Mouse (Mus musculus): ENCODE data around the gene Cacnb1. TPM values are rescaled to one million over a fixed set of nuclear protein-coding genes. Genes with fewer than 3 reads are reported as not detected.

Cacnb1 gene
- 2.8 and 3.2 TPM in 2 replicates for polyA plus RNA-seq (2015; fragmentation: Nextera tagmentation; extraction: Ambion mirVana)

DNA sequence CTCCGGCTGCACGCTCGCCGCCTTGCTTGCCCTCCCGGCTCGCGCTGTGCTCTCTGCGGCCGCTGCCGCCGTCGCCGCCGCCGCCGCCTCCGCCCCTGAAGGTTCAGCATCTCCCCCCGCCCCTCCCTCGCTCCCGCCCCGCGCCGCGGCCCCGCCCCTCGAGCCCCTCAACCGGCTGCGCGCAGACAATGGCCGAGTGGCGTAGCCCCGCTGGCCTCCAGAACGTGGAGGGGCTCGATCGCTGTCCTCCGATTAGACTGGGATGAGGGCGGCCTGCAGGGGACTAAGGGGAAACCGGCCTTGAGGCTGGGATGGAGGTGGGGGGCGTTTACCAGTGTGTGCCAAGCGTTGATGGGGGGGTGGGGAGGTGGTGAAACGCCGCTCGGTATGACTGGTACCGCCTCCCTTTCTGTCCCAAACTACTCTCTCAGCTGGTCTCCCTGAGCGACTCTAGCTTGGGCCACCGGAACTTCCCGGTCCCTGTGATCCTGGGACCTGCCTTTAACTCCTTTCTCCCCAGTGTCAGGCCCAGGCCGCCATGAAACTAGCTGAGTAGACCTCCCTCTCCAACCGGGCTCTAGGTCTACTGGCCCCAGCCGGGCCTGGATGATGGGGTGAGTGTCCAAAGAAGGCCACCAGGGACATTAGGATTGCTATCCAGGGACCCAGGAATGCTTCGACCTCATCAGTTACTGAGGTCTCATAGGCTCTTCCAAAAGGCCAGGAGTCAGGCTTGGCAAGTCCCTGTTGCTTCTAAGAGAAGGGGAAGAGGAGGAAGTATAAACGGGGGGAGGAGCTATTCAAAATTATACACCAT, at the start of gene Cacnb1:
Gene Cacnb1 (minus strand): TSS at position 480 of the 817 bp plus-strand sequence.
- H3K4me3 ChIP-seq (ENCODE audit: low read depth, low read length) = peak within 1 kb of the TSS; percentile 54
- H3K27me3 ChIP-seq (replicated peaks; ENCODE audit: control insufficient read depth, insufficient read depth, low read length) = no peaks in the 10 kb centered on the region
- H3K4me2 ChIP-seq (replicated peaks; ENCODE audit: low read depth) = peak within 1 kb of the TSS; percentile 93
- no peak for ATAC-seq
- 4% methylated on average over 45 of the region's 52 CpGs for WGBS
- H3K27ac ChIP-seq (ENCODE audit: low read depth, low read length) = peak within 1 kb of the TSS; percentile 64
- H3K9ac ChIP-seq (ENCODE audit: low read depth, low read length) = peak within 1 kb of the TSS; percentile 52
- H3K4me1 ChIP-seq (replicated peaks; ENCODE audit: control insufficient read depth, insufficient read depth, low read length) = 0 out of 2 replicates have a peak, but pooled peaks cover 6% of the 10 kb centered on the region
- no peak for TF ChIP-seq CTCF (IDR thresholded peaks at IDR 0.05; ENCODE audit: low read depth)
- H3K9me3 ChIP-seq (ENCODE audit: control insufficient read depth) = no peaks in the 10 kb centered on the region
- no peaks in the 10 kb centered on the region for H3K36me3 ChIP-seq (ENCODE audit: control insufficient read depth, insufficient read depth)

DNA sequence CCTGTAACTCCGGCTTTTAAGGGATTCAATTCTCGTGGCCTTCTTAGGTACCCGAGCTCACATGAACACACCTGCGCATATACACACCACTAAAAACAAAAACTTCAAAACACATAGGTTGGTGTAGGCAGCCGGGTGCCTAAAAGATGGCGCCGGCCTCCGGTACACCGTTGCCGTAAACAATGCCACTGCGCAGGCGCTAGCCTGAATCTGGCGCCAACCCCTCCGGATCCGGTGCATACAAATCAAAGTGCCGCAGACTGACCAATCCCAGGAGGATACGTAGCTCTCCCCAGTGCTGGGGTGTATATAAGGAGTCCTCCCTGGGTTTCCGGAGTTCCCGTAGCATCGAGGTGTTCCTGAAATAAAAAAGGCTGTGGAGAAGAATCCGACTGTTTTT, 44.4 kb upstream of the Cacnb1 start:
- Histone ChIP-seq H3K9me3 (ENCODE audit: control insufficient read depth) (no peaks in the 10 kb centered on the region), H3K27ac (ENCODE audit: low read depth, low read length) (no peak overlapping the region), H3K9ac (ENCODE audit: low read depth, low read length) (no peak overlapping the region), H3K4me1 (replicated peaks; ENCODE audit: control insufficient read depth, insufficient read depth, low read length) (no peaks in the 10 kb centered on the region), H3K27me3 (replicated peaks; ENCODE audit: control insufficient read depth, insufficient read depth, low read length) (no peaks in the 10 kb centered on the region), H3K4me3 (ENCODE audit: low read depth, low read length) (no peak overlapping the region), H3K36me3 (ENCODE audit: control insufficient read depth, insufficient read depth) (no peaks in the 10 kb centered on the region), H3K4me2 (replicated peaks; ENCODE audit: low read depth) (no peak overlapping the region)
- TF ChIP-seq CTCF (IDR thresholded peaks at IDR 0.05; ENCODE audit: low read depth) = no peak
- no peak for ATAC-seq
- 95% methylated on average over 21 of the region's 21 CpGs for WGBS

DNA sequence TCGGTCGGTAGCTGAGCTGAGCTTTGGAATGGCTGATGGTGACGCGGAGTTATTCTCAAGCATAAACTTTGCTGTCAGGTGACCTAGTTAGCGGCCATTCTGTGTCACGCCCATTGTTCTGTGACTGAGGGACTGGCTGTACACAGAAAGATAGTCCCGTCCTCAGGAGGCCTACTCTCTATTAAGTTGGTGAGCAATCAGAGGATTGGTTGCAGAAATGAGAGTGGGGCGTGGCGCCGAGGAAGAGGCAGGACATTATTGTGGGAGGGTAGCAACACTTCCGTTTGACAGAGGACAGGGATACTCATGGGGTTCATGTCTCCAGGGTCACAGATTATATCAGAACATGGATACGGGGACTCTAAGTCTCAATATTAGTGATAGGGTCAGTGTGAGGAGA, 43.4 kb upstream of the Cacnb1 start:
- no peak for TF ChIP-seq CTCF (IDR thresholded peaks at IDR 0.05; ENCODE audit: low read depth)
- no peak overlapping the region for H3K4me3 ChIP-seq (ENCODE audit: low read depth, low read length)
- H3K4me2 ChIP-seq (replicated peaks; ENCODE audit: low read depth) = no peak overlapping the region
- H3K36me3 ChIP-seq (ENCODE audit: control insufficient read depth, insufficient read depth) = no peaks in the 10 kb centered on the region
- WGBS = 88% methylated on average over 12 of the region's 12 CpGs
- H3K27ac ChIP-seq (ENCODE audit: low read depth, low read length) = no peak overlapping the region
- no peaks in the 10 kb centered on the region for H3K27me3 ChIP-seq (replicated peaks; ENCODE audit: control insufficient read depth, insufficient read depth, low read length)
- H3K4me1 ChIP-seq (replicated peaks; ENCODE audit: control insufficient read depth, insufficient read depth, low read length) = no peaks in the 10 kb centered on the region
- no peak overlapping the region for H3K9ac ChIP-seq (ENCODE audit: low read depth, low read length)
- no peak for ATAC-seq
- H3K9me3 ChIP-seq (ENCODE audit: control insufficient read depth) = no peaks in the 10 kb centered on the region

DNA sequence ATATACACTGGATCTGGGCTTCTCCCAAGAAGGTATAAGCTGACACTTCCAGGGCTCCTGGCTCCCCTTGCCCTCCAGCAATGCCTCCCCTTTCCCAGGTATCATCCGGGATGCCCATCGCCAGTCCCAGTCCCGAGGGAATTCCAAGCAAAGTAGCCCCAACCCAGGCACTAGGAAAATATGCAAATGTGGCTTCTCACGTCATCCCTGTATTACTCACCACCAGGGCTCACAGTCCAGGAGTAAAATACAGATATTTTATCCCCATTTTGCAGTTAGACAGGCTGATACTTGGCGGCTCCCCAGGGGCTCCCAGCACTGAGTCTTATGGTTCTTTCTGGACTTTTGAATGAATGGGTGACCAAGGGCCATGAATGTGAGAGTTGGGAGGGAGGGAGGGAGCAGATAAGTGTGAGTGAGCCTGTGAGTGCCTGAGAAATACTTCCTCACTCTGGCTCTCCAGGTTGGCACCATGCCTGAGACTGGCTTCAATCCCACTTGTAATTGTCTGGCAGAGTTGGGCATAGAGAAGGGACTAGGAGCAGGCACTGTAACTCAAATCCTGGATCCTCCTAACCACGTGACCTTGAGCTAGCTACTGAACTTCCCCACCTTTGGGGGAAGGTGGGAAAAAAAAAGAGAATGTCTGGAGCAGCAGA, 39.2 kb upstream of the Cacnb1 start:
- Histone ChIP-seq H3K4me3 (ENCODE audit: low read depth, low read length) (no peak overlapping the region), H3K4me1 (replicated peaks; ENCODE audit: control insufficient read depth, insufficient read depth, low read length) (no peaks in the 10 kb centered on the region), H3K9ac (ENCODE audit: low read depth, low read length) (no peak overlapping the region), H3K27me3 (replicated peaks; ENCODE audit: control insufficient read depth, insufficient read depth, low read length) (peaks cover 5% of the 10 kb centered on the region; the same call in 1 of the 2 replicates), H3K36me3 (ENCODE audit: control insufficient read depth, insufficient read depth) (no peaks in the 10 kb centered on the region), H3K27ac (ENCODE audit: low read depth, low read length) (no peak overlapping the region), H3K4me2 (replicated peaks; ENCODE audit: low read depth) (no peak overlapping the region), H3K9me3 (ENCODE audit: control insufficient read depth) (no peaks in the 10 kb centered on the region)
- no peak for TF ChIP-seq CTCF (IDR thresholded peaks at IDR 0.05; ENCODE audit: low read depth)
- no peak for ATAC-seq
- 54% methylated on average over 6 of the region's 6 CpGs for WGBS

DNA sequence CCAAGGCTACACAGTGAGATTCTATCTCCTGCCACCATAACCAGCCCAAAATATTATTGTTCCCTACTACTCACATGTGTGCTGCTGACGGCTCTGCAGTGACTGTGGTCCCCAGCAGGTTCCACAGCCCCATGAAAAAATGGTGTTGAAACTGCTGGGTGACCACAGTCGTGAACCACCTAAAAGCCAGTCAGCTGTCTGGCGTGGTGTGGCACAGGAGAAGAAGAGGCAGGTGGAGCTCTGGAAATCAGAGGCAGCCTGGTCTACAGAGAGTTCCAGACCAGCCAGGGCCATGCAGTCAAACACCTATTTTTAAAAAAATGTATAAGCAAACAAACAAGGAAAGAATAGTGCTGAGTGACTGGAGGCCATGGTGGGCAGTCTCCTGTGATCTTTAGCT, 38.6 kb upstream of the Cacnb1 start:
- Histone ChIP-seq H3K27me3 (replicated peaks; ENCODE audit: control insufficient read depth, insufficient read depth, low read length) (peaks cover 8% of the 10 kb centered on the region; the same call in 1 of the 2 replicates), H3K4me3 (ENCODE audit: low read depth, low read length) (no peak overlapping the region), H3K27ac (ENCODE audit: low read depth, low read length) (no peak overlapping the region), H3K4me2 (replicated peaks; ENCODE audit: low read depth) (no peak overlapping the region), H3K9me3 (ENCODE audit: control insufficient read depth) (no peaks in the 10 kb centered on the region), H3K36me3 (ENCODE audit: control insufficient read depth, insufficient read depth) (no peaks in the 10 kb centered on the region), H3K4me1 (replicated peaks; ENCODE audit: control insufficient read depth, insufficient read depth, low read length) (no peaks in the 10 kb centered on the region), H3K9ac (ENCODE audit: low read depth, low read length) (no peak overlapping the region)
- no peak for TF ChIP-seq CTCF (IDR thresholded peaks at IDR 0.05; ENCODE audit: low read depth)
- no peak for ATAC-seq
- 77% methylated on average over 3 of the region's 3 CpGs for WGBS

DNA sequence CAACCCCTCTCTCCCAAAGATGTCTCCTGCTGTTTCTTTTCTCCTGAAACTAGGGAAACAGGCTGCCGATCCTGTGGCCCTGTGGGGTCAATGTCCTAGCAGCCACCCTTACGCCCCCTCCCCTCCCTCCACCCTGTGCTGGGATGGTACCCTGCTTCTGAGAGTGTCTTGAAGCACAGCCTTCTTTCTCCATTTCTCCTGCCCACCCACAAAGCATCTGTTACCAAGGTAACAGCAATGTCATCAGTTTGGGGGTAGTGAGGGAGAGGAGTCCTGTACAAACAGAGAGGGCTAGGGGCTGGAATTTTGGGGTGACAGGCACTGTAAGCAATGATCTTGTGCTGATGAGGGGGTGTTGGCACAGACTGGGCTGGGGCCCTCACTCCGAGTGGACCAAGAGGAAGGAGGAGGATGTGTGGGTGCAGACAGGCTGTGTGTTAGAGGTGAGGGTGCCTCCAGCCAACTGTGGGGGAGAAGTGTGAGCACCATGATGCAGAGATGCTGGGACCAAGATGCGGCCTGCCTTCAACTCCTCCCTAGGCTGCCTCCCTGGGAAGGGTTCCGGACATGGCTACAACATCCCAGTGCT, 37.4 kb upstream of the Cacnb1 start:
- ATAC-seq = no peak
- no peak for TF ChIP-seq CTCF (IDR thresholded peaks at IDR 0.05; ENCODE audit: low read depth)

More for the DNA sequence above, 37.4 kb upstream of the Cacnb1 start:
- Histone ChIP-seq H3K4me2 (replicated peaks; ENCODE audit: low read depth) (no peak overlapping the region), H3K4me1 (replicated peaks; ENCODE audit: control insufficient read depth, insufficient read depth, low read length) (no peaks in the 10 kb centered on the region), H3K27ac (ENCODE audit: low read depth, low read length) (no peak overlapping the region), H3K4me3 (ENCODE audit: low read depth, low read length) (no peak overlapping the region), H3K9ac (ENCODE audit: low read depth, low read length) (no peak overlapping the region), H3K36me3 (ENCODE audit: control insufficient read depth, insufficient read depth) (no peaks in the 10 kb centered on the region), H3K27me3 (replicated peaks; ENCODE audit: control insufficient read depth, insufficient read depth, low read length) (peaks cover 8% of the 10 kb centered on the region; the same call in 1 of the 2 replicates), H3K9me3 (ENCODE audit: control insufficient read depth) (no peaks in the 10 kb centered on the region)
- 77% methylated on average over 5 of the region's 5 CpGs for WGBS
